Mouse (Mus musculus): Measurements from ENCODE around the gene Pccb.

Pccb gene

DNA sequence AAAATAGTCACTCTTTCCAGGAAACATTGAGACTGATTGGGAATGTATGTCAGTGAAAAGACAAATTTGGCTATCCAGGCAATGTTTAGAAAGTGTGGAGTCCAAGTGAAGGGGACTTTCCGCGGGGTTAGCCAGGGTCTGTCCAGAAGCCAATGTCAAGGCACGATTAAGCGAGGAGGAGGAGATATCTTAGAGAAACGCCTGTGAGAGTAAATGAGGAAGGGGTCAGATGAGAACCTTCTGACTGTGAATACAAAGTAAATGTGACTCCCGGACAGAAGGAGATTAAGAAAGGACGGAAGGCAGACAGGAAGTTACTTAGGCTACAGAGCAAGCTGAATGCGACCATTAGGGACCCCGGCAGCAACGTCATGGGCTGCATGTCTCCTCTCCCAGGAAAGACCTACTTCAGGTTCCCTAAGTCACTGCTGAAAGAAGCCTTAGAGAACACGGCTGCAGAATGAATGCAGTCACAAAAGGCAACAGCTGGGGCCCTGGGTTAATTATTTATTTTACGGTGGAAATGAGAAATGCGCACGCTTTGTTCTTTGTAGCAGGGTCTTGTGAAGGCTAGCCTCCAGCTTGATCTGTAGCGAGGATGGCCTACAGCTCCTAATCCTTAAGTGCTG lies 11.1 kb upstream of the Pccb start:
- no peak for DNase-seq (ENCODE audit: low read depth, low spot score)

DNA sequence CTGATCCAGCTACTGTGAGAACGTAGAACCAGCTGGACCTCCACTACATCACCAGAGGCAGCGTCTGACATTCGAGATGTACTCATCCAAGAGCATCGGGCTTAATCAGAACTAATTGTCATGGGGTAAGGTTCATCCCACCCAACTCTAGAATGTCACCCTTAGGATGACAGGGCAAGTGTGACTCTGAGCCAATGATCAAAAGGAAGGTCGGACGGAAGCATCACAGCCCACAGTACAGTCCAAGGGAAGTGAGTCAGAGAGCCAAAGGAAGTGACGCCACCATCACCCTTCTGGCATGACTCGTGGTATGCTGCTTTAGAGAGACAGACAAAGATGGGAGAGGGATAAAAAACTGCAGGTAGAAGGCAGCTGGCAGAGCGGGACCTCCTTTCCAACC lies 7.6 kb upstream of the Pccb start:
- DNase-seq (ENCODE audit: low read depth, low spot score), result no peak

DNA sequence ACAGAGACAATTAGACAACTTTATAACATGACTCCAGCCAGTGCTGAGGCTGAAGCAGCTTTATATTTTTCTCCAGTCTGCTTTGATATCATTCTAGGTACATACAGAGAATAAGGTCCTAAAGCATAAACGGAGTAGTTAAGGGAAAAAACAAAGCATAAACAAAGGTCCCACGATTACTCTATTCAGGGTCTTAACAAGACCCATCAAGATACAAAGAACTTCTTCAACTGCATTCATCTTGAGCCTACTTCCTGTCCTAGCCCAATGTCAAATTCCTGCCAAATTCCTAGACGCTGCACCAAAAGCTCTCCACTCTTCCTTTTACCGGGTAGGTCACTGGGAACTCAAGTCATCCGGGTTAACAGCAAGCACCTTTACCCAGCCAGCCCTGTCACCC lies 6.8 kb upstream of the Pccb start:
- DNase-seq (ENCODE audit: low read depth, low spot score), result no peak

DNA sequence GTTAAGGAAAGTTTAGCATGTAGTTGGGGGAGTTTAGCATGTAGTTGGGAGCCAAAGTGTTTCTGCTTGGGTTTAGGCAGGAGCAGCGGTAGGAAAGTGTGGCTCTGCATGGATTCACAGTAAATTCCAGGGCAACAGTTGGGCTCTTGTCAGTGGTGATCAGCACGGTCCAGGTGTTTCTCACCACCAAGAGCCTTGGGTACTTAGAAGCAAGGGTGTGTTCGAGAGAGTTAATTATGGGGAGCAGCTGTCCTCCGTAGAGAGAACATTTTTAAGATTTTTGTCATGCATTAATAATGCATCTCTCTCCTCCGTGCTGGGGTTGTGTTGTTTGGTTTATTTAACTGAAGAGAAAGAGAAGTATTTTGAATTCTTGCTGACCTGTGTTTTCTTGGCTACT lies 3.9 kb upstream of the Pccb start:
- DNase-seq (ENCODE audit: low read depth, low spot score), result no peak

DNA sequence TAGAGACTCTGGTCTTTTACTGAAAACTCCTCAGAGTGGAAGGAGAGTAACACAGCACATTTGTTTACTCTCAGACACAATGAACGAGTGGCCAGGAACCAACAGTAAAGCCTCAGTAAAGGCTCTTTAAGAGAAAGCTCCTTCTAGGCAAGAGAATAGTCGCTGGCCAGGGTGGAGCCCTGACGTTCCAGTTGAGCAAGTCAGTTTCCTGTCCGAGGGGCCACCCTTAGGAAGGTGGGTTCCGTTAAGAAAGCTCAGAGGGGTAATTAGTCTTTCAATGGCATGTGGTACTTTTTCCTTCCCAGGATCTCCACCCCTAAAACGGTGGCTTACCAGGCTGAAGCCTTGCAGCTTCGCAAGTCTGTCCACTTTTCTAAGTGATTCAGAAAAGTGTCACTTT lies 2.7 kb upstream of the Pccb start:
- no peak for DNase-seq (ENCODE audit: low read depth, low spot score)

DNA sequence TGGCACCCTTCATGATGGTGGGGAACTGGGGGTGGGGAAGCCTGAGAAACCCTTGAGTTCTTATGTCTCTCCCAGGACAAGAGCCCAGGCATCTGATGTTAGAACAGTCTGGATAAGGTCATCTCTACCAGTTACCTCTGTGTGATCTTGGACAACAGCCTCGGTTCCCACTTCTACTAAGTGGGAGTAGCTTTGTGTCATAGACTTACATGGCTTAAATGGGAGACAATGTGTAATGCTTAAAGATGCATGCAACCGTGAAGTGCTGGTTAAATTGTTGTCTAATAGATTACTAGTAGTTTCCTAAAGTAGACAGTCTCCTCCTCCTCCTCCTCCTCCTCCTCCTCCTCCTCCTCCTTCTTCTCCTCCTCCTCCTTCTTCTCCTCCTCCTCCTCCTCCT lies 2.2 kb upstream of the Pccb start:
- DNase-seq (ENCODE audit: low read depth, low spot score), result no peak

DNA sequence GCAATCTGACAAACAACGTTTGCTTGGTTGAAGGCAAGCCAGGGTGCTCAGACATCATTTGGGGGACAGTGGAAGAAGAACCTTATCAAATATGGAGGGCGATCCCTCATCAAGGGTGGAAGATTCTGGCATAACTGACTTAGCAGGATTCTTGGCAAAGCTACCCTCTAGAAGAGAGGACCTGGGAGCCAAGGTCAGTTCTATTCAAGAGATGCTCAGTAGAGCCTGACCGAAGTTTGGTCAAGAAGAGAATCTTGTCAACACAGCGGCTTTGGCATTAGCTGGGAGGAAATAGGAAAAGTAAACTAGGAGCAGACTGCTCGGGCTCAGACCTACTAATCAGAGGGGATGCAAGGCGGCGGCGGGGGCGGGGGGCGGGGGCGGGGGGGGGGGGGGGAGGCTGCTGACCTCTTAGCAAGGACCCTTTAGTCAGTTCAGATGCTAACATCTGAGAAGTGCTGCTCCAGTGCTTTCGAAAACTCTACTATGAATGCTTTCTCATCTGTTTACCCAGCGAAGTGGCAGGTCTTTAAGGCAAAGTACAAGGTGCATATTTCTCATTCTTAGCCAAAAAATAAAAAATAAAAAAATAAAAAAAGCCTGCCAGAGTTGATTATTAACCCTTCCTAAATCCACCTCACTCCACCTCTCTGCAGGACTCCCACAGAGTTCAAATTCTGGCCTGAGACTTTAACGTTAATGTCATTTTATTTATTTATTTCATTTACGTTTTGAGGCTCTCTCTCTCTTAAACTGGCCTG lies 1.3 kb upstream of the Pccb start:
- no peak for DNase-seq (ENCODE audit: low read depth, low spot score)

DNA sequence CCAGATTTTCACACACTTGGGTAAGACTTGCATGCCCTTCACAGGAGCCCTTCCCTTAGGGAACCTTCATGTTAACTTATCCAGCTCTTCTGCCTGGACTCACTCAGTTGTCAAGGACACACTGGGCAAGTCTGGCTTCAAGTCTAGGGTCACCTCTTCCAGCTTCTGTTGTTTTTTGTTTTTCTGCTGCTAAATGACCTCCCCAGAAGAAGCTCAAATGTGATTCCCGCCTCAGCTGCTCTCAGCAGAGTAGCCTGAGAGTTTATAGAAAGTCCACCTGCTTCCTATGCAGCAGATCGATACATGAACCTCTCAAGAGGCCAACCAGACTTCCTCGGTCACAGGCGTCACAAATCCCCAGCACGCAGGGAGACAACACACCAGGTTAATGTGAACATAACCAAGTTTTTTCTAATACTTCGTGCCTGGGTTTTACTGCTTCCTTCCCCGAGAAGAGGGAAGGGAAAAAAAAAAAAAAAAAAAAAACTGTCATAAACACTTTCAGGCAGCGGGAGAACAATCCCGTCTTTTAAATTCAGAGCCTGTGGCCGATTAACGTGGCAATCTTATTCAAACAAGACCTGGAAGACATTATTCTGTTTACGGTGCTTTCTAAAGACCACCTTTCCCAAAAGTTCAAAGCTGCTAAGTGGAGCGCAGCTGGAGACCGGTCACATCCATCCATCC lies 794 bp downstream of the Pccb start:
- DNase-seq (ENCODE audit: low read depth, low spot score), result no peak

DNA sequence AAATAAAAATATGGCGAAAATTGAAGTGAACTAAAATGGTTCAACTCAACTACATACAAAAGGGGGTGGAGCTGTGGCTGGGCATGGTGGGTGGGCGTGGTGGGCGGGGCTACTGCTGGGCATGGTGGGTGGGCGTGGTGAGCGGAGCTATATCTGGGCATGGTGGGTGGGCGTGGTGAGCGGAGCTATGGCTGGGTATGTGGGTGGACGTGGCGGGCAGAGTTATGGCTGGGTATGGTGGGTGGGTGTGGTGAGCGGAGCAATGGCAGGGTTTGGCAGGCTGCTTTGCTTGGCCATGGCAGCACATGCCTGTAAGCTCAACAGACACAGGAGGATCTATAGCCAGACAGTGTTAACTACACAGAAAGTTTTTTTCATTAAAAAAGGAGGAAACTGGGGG lies 15.9 kb downstream of the Pccb start:
- DNase-seq (ENCODE audit: low read depth, low spot score), result no peak

DNA sequence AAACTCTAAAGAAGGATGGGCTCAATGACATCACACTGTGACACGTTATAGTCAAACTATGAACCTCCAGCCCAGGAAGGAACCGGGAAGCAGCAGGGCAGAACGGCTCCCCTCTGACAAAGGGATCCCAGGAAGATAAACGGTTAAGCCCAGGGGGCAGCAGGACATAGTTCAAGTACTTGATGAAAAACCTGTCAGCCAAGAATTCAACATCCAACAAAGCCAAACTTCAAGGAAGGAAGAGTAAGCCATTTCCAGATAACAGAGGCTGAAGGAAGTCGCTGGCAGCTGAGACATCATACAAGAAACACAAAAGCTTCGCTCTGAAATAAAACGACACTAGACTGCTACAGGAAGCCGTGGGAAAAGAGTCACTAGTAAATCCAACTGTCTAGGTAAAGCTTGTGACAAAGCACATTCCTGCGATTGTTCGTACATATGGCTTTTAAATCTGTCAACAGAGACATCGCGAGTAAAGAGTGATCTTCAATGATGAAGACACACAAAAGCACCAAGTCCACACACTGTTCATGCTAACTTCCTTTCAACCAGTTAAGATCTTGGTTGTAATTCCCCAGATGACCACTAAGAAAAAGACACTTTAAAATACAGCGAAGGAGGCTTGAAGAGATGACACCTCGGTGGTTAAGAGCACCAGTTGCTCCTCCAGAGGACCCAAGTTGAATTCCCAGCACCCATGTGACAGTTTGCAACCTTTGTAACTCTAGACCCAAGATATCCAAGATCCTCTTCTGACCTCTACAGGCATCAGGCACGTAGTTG lies 16.8 kb downstream of the Pccb start:
- no peak for DNase-seq (ENCODE audit: low read depth, low spot score)

DNA sequence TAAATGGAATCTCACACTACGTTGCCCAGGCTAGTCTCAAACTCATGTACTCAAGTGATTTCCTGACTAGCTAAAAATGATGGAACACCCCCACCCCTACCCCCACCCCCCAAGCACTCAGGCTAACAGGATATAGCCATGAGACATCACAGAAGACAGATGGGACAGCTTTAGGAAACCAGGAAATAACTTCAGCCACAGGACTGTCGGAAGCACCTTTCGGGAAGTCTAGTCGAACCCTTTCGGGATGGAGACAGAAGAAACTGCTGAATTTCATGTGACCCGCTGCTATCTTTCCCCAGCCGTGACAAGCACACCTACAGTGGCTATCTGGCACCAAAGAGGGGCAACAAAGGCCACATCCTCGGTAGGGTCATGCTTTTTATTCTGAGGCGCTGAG lies 19.4 kb downstream of the Pccb start:
- no peak for DNase-seq (ENCODE audit: low read depth, low spot score)

DNA sequence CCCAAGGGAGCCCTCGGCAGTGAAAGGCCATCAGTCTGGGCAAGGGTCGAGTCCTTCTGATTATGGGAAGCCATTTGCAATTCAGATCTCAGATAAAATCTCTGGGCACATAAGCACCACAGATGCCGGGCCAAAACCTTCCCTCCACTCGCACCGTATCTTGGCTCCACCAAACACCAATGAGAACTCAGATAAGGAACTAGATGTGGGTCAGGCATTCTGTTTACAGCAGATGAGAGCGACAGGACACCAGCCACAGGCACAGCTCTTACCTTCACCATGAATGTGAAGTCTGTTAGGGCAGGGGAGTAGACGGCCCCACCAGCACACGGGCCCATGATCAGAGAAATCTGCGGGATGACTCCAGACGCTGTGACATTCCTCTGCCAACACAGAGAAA lies 22.3 kb downstream of the Pccb start:
- no peak for DNase-seq (ENCODE audit: low read depth, low spot score)

DNA sequence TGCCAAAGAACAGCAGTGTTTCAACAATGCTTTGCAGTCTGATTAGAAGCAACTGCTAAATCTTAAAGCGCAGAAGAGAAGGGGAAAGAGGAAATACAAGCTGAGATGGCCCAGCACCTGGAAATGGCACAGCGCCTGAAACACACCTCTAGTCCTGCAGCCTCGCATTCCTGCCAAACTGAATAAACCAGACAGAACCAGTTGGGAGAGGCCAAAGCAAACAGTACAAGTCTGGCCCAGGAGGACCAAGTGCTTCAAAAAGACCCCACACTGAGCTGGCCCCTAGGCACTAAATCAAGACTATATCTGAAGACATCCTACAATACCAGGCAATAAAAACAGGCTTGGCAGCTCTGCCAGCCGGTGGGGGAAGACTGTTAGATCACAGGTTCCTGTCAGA lies 28.8 kb downstream of the Pccb start:
- DNase-seq (ENCODE audit: low read depth, low spot score), result no peak

DNA sequence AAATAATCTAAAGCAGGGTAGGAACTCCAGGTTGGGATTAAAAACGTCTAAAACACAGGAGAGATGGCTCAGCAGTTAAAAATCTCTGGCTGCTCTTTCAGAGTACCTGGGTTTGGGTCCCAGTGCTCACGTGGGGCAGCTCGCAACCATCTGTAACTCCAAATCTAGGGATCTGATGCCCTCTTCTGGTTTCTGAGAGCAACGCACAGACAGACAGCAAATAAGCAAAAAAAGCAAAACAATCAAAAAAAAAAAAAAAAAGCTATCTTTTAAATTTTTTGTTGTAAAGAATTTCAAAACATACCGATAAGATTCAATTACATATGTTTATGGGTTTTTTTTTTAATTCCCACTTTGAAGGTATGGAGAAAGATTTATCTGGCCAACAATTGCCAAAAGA lies 31.4 kb downstream of the Pccb start:
- DNase-seq (ENCODE audit: low read depth, low spot score), result no peak

DNA sequence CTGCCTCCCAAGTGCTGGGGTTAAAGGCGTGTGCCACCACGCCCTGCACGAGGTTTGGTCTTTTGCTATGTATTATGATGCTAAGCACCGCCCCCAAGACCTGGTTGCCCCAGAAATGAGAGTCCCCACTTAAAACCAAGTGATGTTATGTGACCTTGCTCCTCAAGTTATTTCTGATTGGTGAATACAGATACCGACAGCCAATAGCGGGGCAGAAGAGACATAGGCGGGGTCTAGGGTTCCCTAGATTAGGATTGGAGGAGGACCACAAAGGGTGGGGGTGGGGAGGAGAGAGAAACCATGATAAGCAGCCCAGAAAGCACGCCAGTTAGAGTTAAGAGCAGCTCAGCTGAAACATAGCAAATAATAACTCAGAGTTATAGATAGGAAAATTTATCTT lies 31.9 kb downstream of the Pccb start:
- no peak for DNase-seq (ENCODE audit: low read depth, low spot score)

DNA sequence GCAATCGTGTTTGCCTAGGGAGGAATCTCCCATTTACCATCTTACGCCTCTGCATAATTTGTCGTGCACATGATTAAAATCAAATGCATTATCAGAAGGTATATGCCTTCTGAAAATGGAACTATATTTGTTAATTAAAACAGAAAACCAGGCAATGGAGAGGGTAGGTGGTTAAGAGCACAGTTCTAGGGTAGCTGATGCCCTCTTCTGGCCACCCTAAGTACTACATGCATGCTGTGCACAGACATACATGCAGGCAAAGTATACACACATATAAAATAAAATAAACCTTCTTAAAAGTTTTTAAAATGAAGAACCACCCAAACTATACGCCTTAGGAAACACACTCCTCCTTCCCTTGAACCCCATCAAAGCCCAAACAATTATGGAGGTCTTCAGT lies 32.6 kb downstream of the Pccb start:
- peak; percentile 35 for DNase-seq (ENCODE audit: low read depth, low spot score)

DNA sequence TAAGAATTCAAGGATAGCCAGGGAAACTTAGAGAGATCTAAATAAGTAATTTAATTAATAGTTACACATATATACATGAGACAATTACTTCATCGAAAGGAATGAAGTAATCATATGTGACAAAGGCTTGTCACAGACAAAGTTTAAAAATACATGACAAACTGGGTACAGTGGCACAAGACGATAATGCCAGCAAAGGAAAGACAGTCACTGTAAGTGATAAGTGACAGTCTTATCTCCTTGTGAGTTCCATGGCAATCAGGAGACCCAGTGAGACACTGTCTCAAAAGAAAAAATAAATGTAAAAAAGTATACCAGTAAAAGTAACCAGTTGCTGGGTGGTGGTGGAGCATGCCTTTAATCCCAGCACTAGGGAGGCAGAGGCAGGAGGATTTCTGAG lies 37.6 kb downstream of the Pccb start:
- no peak for DNase-seq (ENCODE audit: low read depth, low spot score)

DNA sequence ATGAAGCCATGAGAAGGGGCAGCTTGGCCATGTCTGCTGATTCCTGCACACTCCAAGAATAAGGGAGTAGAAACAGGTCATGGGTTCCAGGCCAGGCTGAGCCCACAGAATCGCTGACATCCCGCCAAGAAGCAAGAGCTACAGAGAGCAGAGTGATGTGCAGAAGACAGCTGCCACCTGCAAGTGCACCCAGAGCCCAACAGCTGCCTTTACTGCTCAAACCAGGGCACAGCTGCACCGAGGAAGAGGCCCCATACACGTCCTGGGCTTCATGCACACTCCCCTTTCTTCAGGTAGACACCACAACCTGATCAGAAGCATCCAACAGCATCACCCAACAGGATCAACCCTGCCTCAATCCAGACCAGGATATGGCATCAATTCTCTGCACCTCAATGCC lies 40.8 kb downstream of the Pccb start:
- no peak for DNase-seq (ENCODE audit: low read depth, low spot score)

DNA sequence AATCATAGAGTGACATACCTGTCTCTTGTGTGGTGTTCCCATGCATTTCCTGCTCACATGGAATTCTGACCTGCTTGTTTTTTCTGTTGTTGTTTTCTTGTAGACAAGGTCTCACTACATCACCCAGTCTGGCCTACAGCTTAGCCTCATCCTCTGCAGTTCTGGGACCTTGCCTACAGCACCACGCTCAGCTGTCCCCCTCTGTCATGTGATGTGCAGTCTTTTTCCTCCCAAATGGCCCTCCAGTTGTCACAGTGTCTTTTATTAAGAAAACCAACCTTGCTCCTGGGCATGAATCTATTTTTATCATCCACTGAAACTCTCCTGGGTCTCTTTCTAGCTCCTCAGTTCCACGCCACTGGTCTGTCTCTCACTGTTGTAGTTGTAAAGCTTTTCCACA lies 42.5 kb downstream of the Pccb start:
- DNase-seq (ENCODE audit: low read depth, low spot score), result no peak

DNA sequence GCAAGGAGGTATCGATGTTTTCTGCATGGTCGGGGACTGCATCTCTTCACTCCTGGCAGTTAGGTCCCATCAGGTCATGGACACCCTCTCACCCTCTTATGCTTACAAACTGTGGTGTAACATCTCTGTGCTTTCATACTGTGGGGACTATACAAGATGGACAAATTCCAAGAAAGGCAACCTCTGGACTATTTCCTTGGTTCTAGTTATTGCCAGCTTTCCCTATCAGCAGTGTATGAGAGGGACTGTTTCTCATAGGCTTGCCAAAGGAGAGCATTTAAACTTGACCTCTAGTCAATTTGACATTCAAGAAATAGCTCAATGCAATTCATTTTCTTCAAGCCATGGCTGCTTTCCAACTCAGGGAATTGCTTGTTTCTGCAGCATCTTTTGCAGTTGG lies 43.4 kb downstream of the Pccb start:
- no peak for DNase-seq (ENCODE audit: low read depth, low spot score)

DNA sequence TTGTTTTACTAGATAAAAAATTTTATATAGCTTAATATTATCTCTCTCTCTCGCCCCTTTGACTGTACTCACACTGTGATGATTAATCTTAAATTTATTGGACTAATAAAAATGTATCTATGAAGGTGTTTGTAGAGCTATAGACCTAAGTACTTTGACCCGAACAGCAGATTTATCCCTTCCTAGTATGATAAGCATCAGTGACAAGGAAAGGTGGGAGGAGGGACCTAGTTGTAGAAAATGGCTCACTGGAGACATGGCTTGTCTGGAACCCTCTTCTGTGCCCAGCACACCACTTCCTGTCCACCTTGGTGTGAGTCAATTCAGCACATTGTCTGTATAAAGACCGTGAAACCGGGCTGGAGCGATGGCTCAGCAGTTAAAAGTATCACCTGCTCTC lies 44.1 kb downstream of the Pccb start:
- DNase-seq (ENCODE audit: low read depth, low spot score), result no peak

DNA sequence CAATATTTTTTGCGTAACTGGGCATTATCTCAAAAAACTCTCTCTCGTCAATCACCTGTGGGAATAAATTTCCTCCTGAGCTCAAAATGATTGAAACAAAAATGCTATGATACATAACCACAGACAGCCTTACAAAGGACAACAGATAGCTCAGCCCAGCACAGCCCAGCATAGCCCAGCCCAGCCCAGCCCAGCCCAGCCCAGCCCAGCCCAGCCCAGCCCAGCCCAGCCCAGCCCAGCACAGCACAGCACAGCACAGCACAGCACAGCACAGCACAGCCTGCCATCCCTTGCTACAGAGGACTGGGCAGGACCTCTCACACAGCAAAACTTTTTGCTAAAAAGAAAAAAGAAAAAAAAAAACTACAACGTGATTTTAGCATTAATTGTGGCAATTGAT lies 46.8 kb downstream of the Pccb start:
- DNase-seq (ENCODE audit: low read depth, low spot score), result no peak

Measured in CD4-positive helper T cell, adult 2 months (primary cell).